Mouse (Mus musculus) heart, adult 18-20 months (tissue): ENCODE data around the gene Trp73. TPM values are rescaled to one million over a fixed set of nuclear protein-coding genes. Genes with fewer than 3 reads are reported as not detected.

ENCODE experiments used
- DNase-seq, 2 experiments: peaks; one replicate each; pipeline ENCODE4 v3.0.0; 2021 to 2022; ENCODE audit warnings: mixed read lengths in 1 of 2
- long read RNA-seq, 2 experiments: library from polyadenylated mRNA; stranded (forward); transcript quantifications; one replicate each; pipeline ENCODE4 v2.0.0; 2021
- total RNA-seq, 2 experiments: library from RNA; stranded (reverse); gene quantifications; 2 replicates each; pipeline ENCODE4 v1.2.3; 2021

Trp73 gene
- total RNA-seq: under 1 TPM in 1 of 2 experiments, not detected in 1; 0.15 TPM
- long read RNA-seq, experiment 1: 0 reads
- long read RNA-seq, experiment 2: 0 reads

DNA sequence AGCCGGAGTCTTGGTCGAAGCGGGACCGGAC lies at the start of gene Trp73:
Gene Trp73, minus strand, starts transcription at position 27 of the 31 bp plus-strand sequence.
- no peak for DNase-seq

DNA sequence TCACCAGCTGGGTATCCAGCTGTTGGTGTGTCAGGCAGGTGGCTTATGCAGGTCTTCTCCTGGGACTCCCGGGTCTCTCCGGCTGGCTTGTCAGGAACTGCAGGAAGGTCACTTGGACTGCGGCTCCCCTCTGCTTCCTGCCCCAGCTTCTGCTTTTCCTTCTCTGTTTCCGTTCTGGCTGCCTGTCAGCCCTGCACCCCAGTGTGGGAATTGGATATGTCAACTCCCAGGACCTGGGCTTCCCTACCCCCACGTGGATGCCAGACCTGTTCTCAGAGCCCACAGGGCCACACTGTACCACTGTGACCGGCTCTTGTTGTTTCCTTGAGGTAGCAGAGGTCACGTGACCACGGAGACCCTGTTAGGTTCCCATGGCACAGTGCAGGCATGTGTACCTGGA lies 48.9 kb upstream of the Trp73 start:
- peak; percentile 42 to 67 for DNase-seq

DNA sequence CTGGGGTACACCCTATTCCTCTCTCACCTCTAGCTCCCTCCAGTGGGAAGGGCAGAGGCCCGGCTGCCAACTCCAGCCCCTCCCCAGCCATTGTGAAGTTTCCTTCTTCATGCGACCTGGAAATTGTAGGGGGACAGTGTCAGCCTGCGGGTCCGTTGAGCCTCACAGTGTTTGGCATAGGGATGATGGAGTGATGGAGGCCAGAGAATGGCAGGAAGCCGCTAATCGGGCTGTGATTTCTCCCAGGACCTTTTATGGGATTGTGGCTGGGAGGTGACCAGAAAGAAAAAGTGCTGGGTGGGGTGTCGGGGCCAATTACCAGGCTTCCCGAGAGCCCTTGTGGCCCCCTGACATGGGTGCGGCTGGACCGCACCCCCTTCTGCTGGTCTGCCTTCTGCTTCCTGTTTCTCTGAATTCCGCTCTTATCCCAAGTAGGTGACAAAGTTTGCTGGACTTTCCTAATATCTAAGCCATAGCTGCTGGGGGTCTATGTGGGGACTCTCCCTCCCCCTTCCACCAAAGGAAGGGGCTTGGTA lies 46.1 kb upstream of the Trp73 start:
- peak; percentile 30 to 62 for DNase-seq

GRCm38 (mm10) chr4:154185001-154185400 lies 45.0 kb upstream of the Trp73 start:
- DNase-seq: no peak

GRCm38 (mm10) chr4:154183566-154183965 lies 43.6 kb upstream of the Trp73 start:
- peak in 1 of 2 experiments; percentile 51 for DNase-seq

- DNase-seq: peak in 1 of 2 experiments; percentile 51
These were observed 41.0 kb upstream of the Trp73 start for GRCm38 (mm10) chr4:154181001-154181400.

- peak; percentile 69 to 74 for DNase-seq
These were observed 37.2 kb upstream of the Trp73 start for GRCm38 (mm10) chr4:154177257-154177656.

DNA sequence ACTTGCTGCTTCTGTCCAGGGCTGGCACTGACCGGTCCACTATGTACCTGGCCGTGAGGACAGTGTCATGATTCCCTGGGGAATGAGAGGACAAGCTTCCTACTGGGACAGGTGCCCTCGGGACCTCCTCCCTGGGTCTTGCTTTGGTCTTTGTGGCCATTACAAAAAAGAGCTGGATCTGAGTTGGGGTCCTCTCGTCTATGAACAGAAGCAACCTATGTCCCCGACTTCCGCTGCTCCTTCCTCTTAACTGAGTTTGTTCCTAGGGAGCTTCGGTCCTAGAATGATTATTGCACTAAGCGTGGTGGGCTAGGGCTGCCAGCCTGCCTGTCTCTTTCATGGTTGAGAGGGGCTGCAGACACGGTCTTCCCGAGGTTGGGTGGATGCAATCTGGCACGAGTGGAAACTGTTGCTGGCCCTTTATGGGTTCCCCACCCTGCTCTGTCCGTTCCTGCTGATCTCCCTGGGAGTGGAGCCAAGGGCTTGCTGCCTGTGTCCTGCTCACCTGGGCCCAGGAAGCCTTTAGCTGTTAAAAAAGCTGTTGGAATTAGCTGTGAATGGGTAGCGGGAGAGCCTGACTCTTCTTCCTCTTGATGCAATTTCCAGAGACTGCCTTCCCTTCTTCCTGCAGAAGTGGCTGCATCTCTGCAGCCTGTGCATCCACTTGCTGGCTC lies 32.1 kb upstream of the Trp73 start:
- no peak for DNase-seq

DNA sequence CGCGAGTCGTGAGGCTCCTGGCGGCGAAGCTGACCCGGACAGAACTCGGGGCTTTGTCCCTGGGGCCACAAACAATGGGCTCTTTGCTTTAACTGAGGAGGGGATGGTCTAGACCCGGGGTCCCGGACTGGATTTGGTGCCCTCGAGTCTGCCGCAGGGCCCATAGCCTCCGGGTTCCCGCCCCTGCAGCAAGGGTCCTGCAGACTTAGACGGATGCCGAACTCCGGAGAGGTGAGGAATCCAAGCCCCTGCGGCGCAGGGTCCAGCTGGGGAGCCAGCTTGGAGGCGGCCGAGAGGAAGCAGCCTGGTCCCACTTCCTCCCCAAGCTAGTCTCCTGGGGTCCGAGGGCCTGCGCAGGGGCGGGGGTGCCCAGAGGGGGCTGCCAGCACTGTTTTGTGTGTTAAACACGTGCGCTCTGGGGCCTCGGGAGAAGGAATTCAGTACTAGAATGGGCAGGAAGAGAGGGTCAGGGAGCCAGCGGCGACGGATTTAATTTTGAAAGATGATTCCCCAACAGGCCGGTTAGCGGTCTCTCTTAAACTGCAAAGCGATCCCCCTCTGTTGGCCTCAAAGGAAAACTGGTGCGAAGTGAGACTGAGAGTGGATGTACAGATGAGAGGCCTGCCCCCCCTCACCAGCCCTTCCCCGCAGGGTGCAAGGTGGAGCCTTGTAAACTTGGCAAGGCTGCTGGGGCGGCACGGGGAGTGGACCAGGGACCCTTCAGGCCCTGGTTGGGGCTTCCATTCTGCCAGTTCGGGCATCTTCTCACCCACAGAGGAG lies 31.3 kb upstream of the Trp73 start:
- no peak for DNase-seq

DNA sequence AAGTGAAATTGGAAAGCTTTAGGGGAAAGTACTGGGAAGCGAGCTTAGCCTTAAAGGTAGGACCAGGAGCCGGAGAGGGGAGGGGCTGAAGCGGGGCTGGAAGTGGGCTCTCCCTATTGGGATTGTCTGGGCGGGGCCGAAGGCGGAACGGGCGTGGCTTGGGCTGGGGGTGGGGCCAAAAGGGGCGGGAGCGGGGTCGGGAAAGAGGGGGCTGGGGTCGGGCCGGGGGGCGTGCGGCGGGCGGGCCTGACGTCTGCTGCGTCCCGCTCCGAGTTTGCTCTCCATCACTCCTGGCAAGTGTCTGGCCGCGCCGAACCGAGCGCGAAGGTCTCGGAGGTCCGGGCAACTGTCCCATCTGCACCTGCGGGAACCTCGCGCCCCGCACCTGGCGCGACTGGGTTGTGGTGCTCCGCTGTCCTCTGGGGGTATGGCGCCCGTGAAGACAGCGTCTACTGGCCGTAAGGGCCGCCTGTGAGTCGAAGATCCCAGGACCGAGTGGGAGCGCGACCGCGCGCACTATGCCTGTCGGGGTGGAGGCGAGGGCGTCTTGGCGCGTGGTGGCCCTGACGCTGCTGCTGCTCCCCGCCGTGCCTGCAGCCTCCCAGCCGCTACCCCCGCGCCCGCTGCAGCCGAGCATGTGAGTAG lies 30.6 kb upstream of the Trp73 start, which contains the start of gene Megf6:
Gene Megf6, plus strand, starts transcription at position 225 of the 645 bp plus-strand sequence.
- DNase-seq: peak; percentile 58 to 71

DNA sequence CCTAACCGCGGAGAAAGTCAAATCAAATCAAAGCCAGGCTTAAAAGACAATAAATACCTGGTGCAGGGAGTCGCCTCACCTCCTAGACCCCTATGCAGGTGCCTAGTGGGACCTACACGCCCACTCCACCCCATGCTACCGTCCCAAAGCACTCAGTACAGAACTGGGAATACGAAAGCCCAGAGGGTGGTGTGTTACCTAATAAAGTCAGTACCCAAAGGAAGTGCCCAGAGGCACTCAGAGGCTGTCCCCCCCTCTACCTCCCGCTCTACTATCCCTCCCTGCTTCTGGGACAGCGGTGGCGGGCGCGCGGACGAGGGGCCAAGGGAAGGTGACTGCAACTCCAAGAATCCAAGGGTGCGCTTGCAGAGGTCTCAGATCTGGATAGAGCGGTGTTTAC lies 30.0 kb upstream of the Trp73 start:
- DNase-seq: no peak

- peak; percentile 71 to 89 for DNase-seq
These were observed 27.0 kb upstream of the Trp73 start for GRCm38 (mm10) chr4:154167053-154167452.

GRCm38 (mm10) chr4:154163296-154163695 lies 23.3 kb upstream of the Trp73 start:
- DNase-seq: peak; percentile 66 to 93

- peak; percentile 98 for DNase-seq
These were observed 20.8 kb upstream of the Trp73 start, which contains the start of gene Tprgl for GRCm38 (mm10) chr4:154160538-154161390. Gene Tprgl, minus strand, starts transcription at chr4:154160666.

- DNase-seq: peak in 1 of 2 experiments; percentile 62
These were observed 20.0 kb upstream of the Trp73 start for GRCm38 (mm10) chr4:154159961-154160537.

- DNase-seq: peak; percentile 83 to 94
These were observed 19.0 kb upstream of the Trp73 start for GRCm38 (mm10) chr4:154159002-154159401.

GRCm38 (mm10) chr4:154157970-154158662 lies 18.1 kb upstream of the Trp73 start:
- DNase-seq: no peak

GRCm38 (mm10) chr4:154156050-154156449 lies 16.0 kb upstream of the Trp73 start:
- no peak for DNase-seq

GRCm38 (mm10) chr4:154154104-154154503 lies 14.1 kb upstream of the Trp73 start:
- DNase-seq: no peak

DNA sequence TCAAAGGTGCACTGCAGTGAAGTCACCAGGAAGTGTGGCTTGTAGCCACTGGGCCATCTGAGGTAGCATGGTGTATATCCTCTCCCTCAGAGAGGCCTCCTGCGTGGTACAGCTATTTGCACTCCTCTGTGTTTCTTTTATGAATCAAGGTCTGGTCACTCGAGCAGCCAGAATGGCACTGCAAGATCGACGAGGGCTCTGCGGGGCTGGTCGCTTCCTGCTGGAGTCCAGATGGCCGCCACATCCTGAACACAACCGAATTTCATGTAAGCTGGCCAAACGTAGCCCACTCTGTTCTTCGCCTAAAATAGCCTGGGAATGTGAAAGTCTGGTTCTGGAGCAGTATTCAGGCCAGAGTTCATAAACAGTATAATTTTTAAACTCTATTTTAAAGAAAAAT lies 6.3 kb upstream of the Trp73 start:
- no peak for DNase-seq

DNA sequence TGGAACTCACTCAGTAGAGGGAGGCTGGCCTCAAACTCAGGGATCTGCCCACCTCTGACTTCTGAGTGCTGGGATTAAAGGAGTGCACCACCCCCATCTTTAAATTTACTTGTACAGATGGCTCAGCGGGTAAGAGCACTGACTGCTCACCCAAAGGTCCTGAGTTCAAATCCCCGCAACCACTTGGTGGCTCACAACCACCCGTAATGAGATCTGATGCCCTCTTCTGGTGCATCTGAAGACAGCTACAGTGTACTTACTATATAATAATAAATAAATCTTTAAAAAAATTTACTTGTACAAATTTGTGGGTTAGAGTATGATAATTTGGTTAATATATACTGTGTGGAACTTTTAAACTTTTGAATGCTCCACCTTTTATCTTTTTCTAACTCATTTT lies 4.7 kb upstream of the Trp73 start:
- no peak for DNase-seq
